Mouse (Mus musculus): ENCODE data around the gene Abcb8. TPM values are rescaled to one million over a fixed set of nuclear protein-coding genes. Genes with fewer than 3 reads are reported as not detected.

Abcb8 gene
- polyA plus RNA-seq, 1 experiment from 2014 or later = 58.1 TPM

GRCm38 (mm10) chr5:24350531-24351250 lies 42.8 kb upstream of the Abcb8 start:
- Histone ChIP-seq H3K4me1 (replicated peaks; ENCODE audit: control insufficient read depth, insufficient read depth, low read length) (peaks cover 36% of the 10 kb centered on the region), H3K4me2 (ENCODE audit: low read length) (peak overlapping the region; percentile 87), H3K9me3 (ENCODE audit: control insufficient read depth, low read length) (no peaks in the 10 kb centered on the region), H3K27ac (ENCODE audit: low read length) (no peak overlapping the region), H3K9ac (replicated peaks; ENCODE audit: low read depth, low read length) (peak overlapping the region; percentile 80), H3K4me3 (replicated peaks; ENCODE audit: low read length) (peak overlapping the region; percentile 68), H3K36me3 (ENCODE audit: control insufficient read depth, insufficient read depth) (no peaks in the 10 kb centered on the region), H3K27me3 (replicated peaks; ENCODE audit: control insufficient read depth, insufficient read depth, low read length) (0 out of 2 replicates have a peak, but pooled peaks cover 2% of the 10 kb centered on the region)
- WGBS = 41% methylated on average over 12 of the region's 15 CpGs
- ATAC-seq = no peak

- H3K4me2 ChIP-seq (ENCODE audit: low read length) = peak within 1 kb of the TSS; percentile 87
- WGBS = 0% methylated on average over 31 of the region's 53 CpGs
- 0 out of 2 replicates have a peak, but pooled peaks cover 2% of the 10 kb centered on the region for H3K27me3 ChIP-seq (replicated peaks; ENCODE audit: control insufficient read depth, insufficient read depth, low read length)
- no peaks in the 10 kb centered on the region for H3K36me3 ChIP-seq (ENCODE audit: control insufficient read depth, insufficient read depth)
- peak within 1 kb of the TSS; percentile 80 for H3K9ac ChIP-seq (replicated peaks; ENCODE audit: low read depth, low read length)
- H3K27ac ChIP-seq (ENCODE audit: low read length) = peak within 1 kb of the TSS; percentile 83
- ATAC-seq = peak; percentile 45; the same call in 1 of the 2 replicates
- peak within 1 kb of the TSS; percentile 68 for H3K4me3 ChIP-seq (replicated peaks; ENCODE audit: low read length)
- H3K4me1 ChIP-seq (replicated peaks; ENCODE audit: control insufficient read depth, insufficient read depth, low read length) = peaks cover 36% of the 10 kb centered on the region
- no peaks in the 10 kb centered on the region for H3K9me3 ChIP-seq (ENCODE audit: control insufficient read depth, low read length)
Observed at GRCm38 (mm10) chr5:24351278-24351677, 42.2 kb upstream of the Abcb8 start, which contains the start of gene Kcnh2. TSS of gene Kcnh2 (minus strand) at chr5:24351604.

GRCm38 (mm10) chr5:24351701-24352171 lies 41.7 kb upstream of the Abcb8 start:
- Histone ChIP-seq H3K27ac (ENCODE audit: low read length) (peak overlapping the region; percentile 83), H3K27me3 (replicated peaks; ENCODE audit: control insufficient read depth, insufficient read depth, low read length) (0 out of 2 replicates have a peak, but pooled peaks cover 2% of the 10 kb centered on the region), H3K36me3 (ENCODE audit: control insufficient read depth, insufficient read depth) (no peaks in the 10 kb centered on the region), H3K9ac (replicated peaks; ENCODE audit: low read depth, low read length) (peak overlapping the region; percentile 80), H3K4me2 (ENCODE audit: low read length) (peak overlapping the region; percentile 87), H3K4me3 (replicated peaks; ENCODE audit: low read length) (peak overlapping the region; percentile 68), H3K4me1 (replicated peaks; ENCODE audit: control insufficient read depth, insufficient read depth, low read length) (peaks cover 36% of the 10 kb centered on the region), H3K9me3 (ENCODE audit: control insufficient read depth, low read length) (no peaks in the 10 kb centered on the region)
- peak; percentile 90 for ATAC-seq
- under 1% methylated on average over 26 of the region's 41 CpGs for WGBS

- H3K4me3 ChIP-seq (replicated peaks; ENCODE audit: low read length) = peak overlapping the region; percentile 68
- H3K27me3 ChIP-seq (replicated peaks; ENCODE audit: control insufficient read depth, insufficient read depth, low read length) = 0 out of 2 replicates have a peak, but pooled peaks cover 2% of the 10 kb centered on the region
- no peaks in the 10 kb centered on the region for H3K36me3 ChIP-seq (ENCODE audit: control insufficient read depth, insufficient read depth)
- peak overlapping the region; percentile 83 for H3K27ac ChIP-seq (ENCODE audit: low read length)
- 2% methylated on average over 24 of the region's 24 CpGs for WGBS
- no peaks in the 10 kb centered on the region for H3K9me3 ChIP-seq (ENCODE audit: control insufficient read depth, low read length)
- peaks cover 36% of the 10 kb centered on the region for H3K4me1 ChIP-seq (replicated peaks; ENCODE audit: control insufficient read depth, insufficient read depth, low read length)
- peak overlapping the region; percentile 87 for H3K4me2 ChIP-seq (ENCODE audit: low read length)
- peak; percentile 37 for ATAC-seq
- peak overlapping the region; percentile 80 for H3K9ac ChIP-seq (replicated peaks; ENCODE audit: low read depth, low read length)
Observed at GRCm38 (mm10) chr5:24352251-24352859, 41.1 kb upstream of the Abcb8 start.

GRCm38 (mm10) chr5:24353327-24353726 lies 40.1 kb upstream of the Abcb8 start:
- no peak overlapping the region for H3K4me2 ChIP-seq (ENCODE audit: low read length)
- peaks cover 31% of the 10 kb centered on the region for H3K4me1 ChIP-seq (replicated peaks; ENCODE audit: control insufficient read depth, insufficient read depth, low read length)
- ATAC-seq = no peak
- H3K36me3 ChIP-seq (ENCODE audit: control insufficient read depth, insufficient read depth) = no peaks in the 10 kb centered on the region
- no peak overlapping the region for H3K9ac ChIP-seq (replicated peaks; ENCODE audit: low read depth, low read length)
- no peaks in the 10 kb centered on the region for H3K9me3 ChIP-seq (ENCODE audit: control insufficient read depth, low read length)
- H3K27ac ChIP-seq (ENCODE audit: low read length) = no peak overlapping the region
- 0 out of 2 replicates have a peak, but pooled peaks cover 2% of the 10 kb centered on the region for H3K27me3 ChIP-seq (replicated peaks; ENCODE audit: control insufficient read depth, insufficient read depth, low read length)
- H3K4me3 ChIP-seq (replicated peaks; ENCODE audit: low read length) = no peak overlapping the region
- WGBS = 35% methylated on average over 4 of the region's 4 CpGs

GRCm38 (mm10) chr5:24356764-24357163 lies 36.7 kb upstream of the Abcb8 start:
- ATAC-seq = no peak
- H3K27me3 ChIP-seq (replicated peaks; ENCODE audit: control insufficient read depth, insufficient read depth, low read length) = 0 out of 2 replicates have a peak, but pooled peaks cover 2% of the 10 kb centered on the region
- H3K4me1 ChIP-seq (replicated peaks; ENCODE audit: control insufficient read depth, insufficient read depth, low read length) = peaks cover 12% of the 10 kb centered on the region
- WGBS = 56% methylated on average over 4 of the region's 4 CpGs
- H3K27ac ChIP-seq (ENCODE audit: low read length) = no peak overlapping the region
- H3K4me3 ChIP-seq (replicated peaks; ENCODE audit: low read length) = no peak overlapping the region
- H3K9ac ChIP-seq (replicated peaks; ENCODE audit: low read depth, low read length) = no peak overlapping the region
- no peak overlapping the region for H3K4me2 ChIP-seq (ENCODE audit: low read length)
- no peaks in the 10 kb centered on the region for H3K9me3 ChIP-seq (ENCODE audit: control insufficient read depth, low read length)
- H3K36me3 ChIP-seq (ENCODE audit: control insufficient read depth, insufficient read depth) = no peaks in the 10 kb centered on the region

- Histone ChIP-seq H3K9ac (replicated peaks; ENCODE audit: low read depth, low read length) (no peak overlapping the region), H3K4me2 (ENCODE audit: low read length) (no peak overlapping the region), H3K27me3 (replicated peaks; ENCODE audit: control insufficient read depth, insufficient read depth, low read length) (0 out of 2 replicates have a peak, but pooled peaks cover 2% of the 10 kb centered on the region), H3K36me3 (ENCODE audit: control insufficient read depth, insufficient read depth) (no peaks in the 10 kb centered on the region), H3K4me3 (replicated peaks; ENCODE audit: low read length) (no peak overlapping the region), H3K27ac (ENCODE audit: low read length) (no peak overlapping the region), H3K4me1 (replicated peaks; ENCODE audit: control insufficient read depth, insufficient read depth, low read length) (peaks cover 5% of the 10 kb centered on the region), H3K9me3 (ENCODE audit: control insufficient read depth, low read length) (no peaks in the 10 kb centered on the region)
- no peak for ATAC-seq
- 11% methylated on average over 7 of the region's 7 CpGs for WGBS
Observed at GRCm38 (mm10) chr5:24357461-24357860, 36.0 kb upstream of the Abcb8 start.

GRCm38 (mm10) chr5:24360792-24361454 lies 32.5 kb upstream of the Abcb8 start:
- H3K27ac ChIP-seq (ENCODE audit: low read length) = no peak overlapping the region
- H3K9ac ChIP-seq (replicated peaks; ENCODE audit: low read depth, low read length) = no peak overlapping the region
- no peaks in the 10 kb centered on the region for H3K9me3 ChIP-seq (ENCODE audit: control insufficient read depth, low read length)
- no peaks in the 10 kb centered on the region for H3K4me1 ChIP-seq (replicated peaks; ENCODE audit: control insufficient read depth, insufficient read depth, low read length)
- 0% methylated on average over 7 of the region's 7 CpGs for WGBS
- no peak overlapping the region for H3K4me2 ChIP-seq (ENCODE audit: low read length)
- H3K36me3 ChIP-seq (ENCODE audit: control insufficient read depth, insufficient read depth) = no peaks in the 10 kb centered on the region
- no peaks in the 10 kb centered on the region for H3K27me3 ChIP-seq (replicated peaks; ENCODE audit: control insufficient read depth, insufficient read depth, low read length)
- H3K4me3 ChIP-seq (replicated peaks; ENCODE audit: low read length) = no peak overlapping the region
- peak; percentile 70 for ATAC-seq

- Histone ChIP-seq H3K27me3 (replicated peaks; ENCODE audit: control insufficient read depth, insufficient read depth, low read length) (no peaks in the 10 kb centered on the region), H3K27ac (ENCODE audit: low read length) (no peak overlapping the region), H3K4me2 (ENCODE audit: low read length) (no peak overlapping the region), H3K9ac (replicated peaks; ENCODE audit: low read depth, low read length) (no peak overlapping the region), H3K4me1 (replicated peaks; ENCODE audit: control insufficient read depth, insufficient read depth, low read length) (no peaks in the 10 kb centered on the region), H3K9me3 (ENCODE audit: control insufficient read depth, low read length) (no peaks in the 10 kb centered on the region), H3K4me3 (replicated peaks; ENCODE audit: low read length) (no peak overlapping the region), H3K36me3 (ENCODE audit: control insufficient read depth, insufficient read depth) (no peaks in the 10 kb centered on the region)
- no peak for ATAC-seq
- WGBS = 88% methylated on average over 2 of the region's 2 CpGs
Observed at GRCm38 (mm10) chr5:24363467-24363866, 30.0 kb upstream of the Abcb8 start.

Data from forebrain, embryonic 16.5 days (tissue).